Mouse (Mus musculus): ENCODE results near the gene Plod3.

GRCm38 (mm10) chr5:136937621-136938020 is 49.2 kb upstream of the Plod3 start:
- TF ChIP-seq CTCF (IDR thresholded peaks at IDR 0.05; ENCODE audit: borderline replicate concordance, insufficient read depth, low read depth, low read length) (no peak), POLR2A (IDR thresholded peaks at IDR 0.05; ENCODE audit: borderline replicate concordance, insufficient read depth, low read length) (no peak)
